Mouse (Mus musculus): ENCODE measurements around the gene Topbp1.

Gene Topbp1

DNA sequence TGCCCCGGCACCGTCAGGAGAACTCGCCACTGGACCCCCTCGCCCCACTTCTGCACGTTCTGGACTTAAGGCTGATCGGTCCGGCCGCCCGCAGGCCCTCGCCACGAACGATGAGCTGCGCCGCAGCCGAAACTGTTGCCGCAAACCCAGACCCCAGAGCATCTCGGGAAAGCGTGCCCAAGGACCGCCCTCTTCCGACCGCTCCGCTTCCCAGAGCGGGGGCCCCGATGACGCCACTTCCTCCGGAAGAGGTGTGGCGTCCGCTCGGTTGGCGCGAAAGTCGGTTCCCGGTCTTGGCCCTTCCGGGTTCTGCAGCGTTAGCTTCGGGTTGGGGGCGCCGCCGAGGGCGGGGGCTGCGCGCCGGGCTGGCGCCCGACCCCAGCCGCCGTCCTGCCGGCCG is at the start of gene Topbp1, which contains the start of gene 1300017J02Rik:
Topbp1 (plus strand) TSS at position 289 of the 400 bp plus-strand sequence.
1300017J02Rik (minus strand) TSS at position 156 of the 400 bp plus-strand sequence.
- DNase-seq (ENCODE audit: low spot score): peak; percentile 92

DNA sequence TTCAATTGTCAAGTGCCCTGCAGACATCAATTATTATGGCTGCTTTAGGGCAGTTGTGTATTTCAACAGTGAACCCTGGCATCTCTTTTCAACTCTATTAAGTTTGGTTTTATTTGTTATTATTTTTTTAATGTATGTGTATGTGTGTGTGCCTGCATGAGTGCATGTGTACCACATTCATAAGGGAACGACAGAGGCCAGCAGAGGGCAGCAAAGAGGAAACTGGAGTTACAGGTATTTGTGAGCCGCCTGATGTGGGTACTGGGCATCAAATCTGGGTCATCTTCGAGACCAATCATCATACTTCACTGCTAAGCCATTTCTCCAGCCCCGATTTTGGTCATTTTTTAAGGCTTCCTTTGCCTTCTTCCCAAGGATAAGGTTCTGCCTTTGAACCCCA is 39.2 kb upstream of the Topbp1 start:
- no peak for DNase-seq (ENCODE audit: low spot score)

DNA sequence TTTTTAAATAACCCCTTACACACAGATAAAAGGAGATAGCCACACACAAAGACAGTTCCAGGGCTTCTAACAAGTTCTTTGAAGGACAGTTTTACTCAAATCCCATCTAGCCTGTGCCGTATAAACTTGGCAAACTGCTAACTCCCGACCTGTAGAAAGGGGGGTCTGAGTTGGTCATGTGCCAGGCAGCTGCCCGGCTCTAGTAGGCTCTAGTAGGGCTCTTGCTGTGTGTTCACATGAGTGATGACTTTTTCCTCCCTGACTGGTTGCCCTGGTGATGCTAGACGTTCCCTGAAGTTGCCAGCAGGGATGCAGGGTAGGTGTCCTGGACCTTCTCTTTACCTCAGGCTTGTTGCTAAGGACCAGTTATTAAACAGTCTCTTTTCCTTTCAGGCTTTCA is 33.9 kb upstream of the Topbp1 start:
- DNase-seq (ENCODE audit: low spot score): no peak

DNA sequence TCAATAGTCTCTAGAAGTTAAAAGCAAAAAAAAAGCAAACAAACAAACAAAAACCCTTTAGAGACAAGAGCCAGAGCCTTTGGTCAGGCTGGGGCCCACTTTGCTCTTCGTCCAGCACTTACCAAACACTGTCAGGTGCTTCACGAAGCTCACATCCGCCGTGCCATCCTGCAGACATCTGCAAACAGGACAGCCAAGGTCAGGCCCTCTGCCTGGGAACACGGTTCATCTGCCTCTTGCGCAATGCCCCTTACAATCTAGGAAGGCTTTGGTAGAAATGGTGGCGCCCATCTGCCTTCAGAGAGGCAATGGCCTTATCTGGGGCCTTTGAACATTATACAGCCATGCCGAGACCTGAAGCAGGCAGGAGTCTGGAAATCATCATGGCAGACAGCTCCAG is 30.2 kb upstream of the Topbp1 start:
- no peak for DNase-seq (ENCODE audit: low spot score)

DNA sequence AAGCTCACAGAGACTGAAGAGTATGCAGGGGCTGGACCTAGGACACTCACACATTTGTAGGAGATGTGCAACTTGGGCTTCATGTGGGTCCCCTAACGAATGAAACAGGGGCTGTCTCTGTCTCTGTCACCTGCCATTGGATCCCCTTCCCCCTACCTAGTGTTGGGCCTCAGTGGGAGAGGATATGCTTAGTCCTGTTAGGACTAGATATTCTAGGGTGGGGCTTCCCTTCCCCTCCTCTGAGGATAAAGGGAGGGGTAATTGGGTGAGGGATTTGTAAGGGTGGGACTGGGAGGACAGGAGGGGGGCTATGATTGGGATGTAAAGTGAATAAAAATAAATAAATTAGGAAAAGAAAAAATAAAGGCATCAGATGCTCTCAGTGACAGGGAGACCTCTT is 29.3 kb upstream of the Topbp1 start:
- DNase-seq (ENCODE audit: low spot score): no peak

DNA sequence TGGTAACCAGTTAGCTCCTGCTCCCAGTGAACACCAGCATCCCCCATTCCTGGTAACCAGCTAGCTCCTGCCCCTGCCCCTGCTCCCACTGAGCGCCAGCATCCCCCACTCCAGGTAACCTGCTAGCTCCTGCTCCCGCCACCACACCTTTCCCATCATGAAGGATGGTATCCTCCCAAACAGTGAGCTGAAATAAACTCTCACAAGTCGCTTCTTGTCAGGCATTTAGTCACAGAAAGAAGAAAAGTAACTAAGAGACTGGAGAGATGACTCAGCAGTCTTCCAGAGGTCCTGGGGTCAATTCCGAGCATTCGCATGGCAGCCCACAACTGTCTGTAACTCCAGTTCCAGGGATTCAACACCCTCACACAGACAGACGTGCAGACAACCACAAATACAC is 28.1 kb upstream of the Topbp1 start:
- DNase-seq (ENCODE audit: low spot score): no peak

DNA sequence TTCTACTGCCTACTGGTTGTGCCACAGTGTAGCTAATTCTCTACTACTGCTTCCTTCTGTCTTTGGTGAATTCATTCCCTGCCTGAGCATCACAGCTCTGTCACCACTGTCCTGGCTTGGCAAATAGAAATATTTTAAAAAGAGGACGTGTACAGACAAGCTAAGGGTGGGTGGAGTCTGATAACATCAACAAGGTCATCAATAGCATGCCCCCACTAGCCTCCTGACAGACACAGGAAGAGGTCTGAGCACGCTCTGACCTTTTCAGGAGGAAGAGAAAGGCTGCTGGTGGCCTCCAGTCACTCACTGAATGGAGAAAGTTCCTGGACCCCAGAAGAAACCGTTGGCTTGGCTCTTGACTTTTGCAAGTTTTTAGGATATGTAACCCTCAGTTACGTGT is 18.6 kb upstream of the Topbp1 start:
- no peak for DNase-seq (ENCODE audit: low spot score)

DNA sequence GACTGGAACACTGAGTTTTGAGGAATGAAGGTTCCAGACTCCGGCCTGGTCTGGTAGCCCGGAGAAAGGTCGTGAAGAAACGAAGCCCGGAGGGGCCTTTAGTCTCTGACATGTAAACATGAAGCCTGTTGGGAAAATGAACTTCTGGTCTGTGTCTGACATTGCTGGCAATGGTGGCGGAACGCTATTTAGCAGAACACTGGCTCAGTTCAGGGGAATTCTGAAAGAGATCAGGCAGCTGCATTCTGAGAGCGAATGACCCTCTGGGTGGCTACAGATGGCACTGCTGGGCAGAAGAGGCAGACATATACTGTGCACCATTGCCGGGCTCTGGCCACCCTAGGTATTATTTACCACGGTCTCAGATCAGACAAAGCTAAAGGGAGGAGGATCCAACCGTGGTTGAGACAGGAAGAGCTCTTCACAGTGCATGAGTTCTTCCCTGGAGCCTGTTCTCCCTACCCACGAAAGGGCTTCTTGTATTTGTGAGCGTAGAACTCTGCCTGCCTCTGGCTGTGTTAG is 18.1 kb upstream of the Topbp1 start:
- DNase-seq (ENCODE audit: low spot score): no peak

DNA sequence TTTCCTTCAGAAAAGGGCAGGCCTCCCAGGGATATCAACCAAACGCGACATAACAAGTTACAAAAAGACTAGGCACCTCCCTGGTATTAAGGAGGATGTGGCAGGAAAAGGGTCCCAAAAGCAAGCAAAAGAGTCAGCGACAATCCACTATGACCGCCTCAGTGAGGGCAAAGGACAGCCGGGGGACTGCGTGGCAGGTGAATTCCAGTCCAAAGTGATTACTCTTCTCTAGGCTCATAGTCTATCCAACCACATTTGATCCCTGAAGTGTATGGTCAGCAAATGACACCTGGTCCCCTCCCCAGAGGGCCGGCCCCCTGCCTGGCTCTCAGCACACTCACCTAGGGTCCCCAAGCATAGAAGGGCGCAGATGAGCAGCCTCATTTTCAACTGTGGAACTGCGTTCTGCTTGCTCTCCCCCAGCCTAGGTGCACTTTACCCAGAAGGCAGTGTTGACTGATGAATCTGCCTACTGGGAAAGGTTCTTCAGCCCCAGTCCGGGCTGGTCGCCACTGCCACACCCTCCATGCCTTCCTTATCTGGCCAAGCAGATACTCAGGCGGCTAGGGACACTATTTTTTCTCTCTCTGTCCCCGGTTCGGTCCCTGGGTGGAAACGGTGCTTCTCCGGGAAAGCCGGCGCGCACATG is 17.1 kb upstream of the Topbp1 start:
- no peak for DNase-seq (ENCODE audit: low spot score)

DNA sequence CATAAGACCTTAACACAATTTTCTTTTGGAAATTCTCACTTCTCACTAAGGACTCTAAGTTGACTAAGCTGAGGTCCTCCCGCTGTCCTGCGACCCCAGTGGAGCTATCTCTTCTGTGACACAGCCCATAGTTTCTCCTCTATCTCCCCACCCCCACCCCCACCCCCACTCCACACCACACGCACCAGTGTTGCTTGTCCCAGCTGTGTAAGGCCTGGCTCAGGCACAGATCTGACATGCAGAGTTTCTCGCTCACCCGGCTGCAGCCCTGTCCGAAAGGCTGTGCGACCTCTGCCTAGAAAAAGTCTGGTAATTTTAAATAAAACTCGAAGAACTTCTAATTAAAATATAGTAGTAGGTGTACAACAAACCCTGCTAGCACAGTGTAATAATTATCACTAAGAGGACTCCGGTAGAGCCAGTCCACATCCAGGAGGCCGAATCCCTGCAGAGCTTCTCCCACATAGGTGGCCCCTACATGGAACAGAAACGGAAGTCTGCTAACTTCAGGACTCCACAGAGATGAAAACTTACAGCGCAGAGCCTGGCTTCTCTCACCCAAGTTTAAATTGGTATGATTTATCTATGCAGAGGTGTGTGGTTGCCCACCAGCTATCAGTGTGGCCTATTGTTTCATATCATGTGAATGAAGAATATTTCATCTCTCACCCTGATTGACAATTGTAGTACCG is 16.4 kb upstream of the Topbp1 start:
- DNase-seq (ENCODE audit: low spot score): no peak

DNA sequence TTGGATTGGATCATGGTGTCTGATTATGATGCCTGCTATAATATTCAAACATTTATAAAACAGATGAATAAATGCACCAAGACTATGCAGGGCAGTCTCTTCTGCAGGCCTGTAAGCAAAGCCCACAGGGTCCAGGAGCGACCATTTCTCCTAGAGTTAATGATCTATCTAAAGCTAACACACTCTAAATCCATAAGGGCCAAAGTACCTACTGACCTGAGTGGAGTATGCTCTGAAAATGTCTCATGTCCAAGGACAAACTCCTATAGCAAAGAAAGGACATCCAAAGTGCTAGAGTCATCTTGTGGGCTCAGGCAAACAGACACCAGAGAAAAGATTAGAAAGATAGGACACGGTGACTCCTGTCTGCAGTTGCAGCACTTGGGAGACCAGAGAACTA is 10.5 kb upstream of the Topbp1 start:
- DNase-seq (ENCODE audit: low spot score): no peak

DNA sequence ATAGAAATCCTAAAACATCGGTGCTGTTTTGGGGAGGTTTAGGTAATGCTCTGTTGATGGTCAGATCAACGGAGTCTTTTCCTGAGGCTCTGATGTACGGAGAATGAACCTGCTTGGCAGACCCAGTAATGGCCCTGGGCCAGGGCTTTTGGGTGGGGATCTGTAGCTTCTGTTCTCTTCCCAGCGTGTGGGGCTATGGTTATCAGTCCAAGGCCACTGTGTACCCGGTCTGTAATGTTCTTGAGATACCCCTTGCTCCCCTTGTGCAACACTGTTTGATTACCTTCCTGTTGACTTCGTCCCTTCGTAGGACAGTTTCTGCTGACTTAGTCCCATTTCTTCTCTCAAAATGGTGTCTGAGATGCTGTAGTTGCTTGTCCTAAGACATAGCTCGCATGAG is 3.9 kb upstream of the Topbp1 start:
- no peak for DNase-seq (ENCODE audit: low spot score)

DNA sequence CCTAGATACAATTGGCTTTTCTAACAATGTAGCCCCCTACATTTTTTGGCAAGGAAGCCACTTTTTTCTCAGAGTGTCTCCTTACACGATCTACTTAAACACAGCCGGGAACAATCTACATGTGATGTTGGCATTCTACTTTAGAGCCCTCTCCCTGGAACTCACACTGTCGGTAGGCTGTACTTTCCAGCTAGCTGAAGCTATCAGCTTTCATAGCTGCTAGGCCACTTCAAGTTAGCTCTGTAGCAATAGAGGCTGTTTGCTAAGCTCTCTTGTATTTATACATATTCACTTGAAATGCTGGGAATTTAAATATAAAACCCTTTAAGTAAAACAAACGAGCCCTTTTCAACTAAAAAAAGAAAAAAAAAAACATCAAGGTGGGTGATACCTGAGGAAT is 2.8 kb upstream of the Topbp1 start:
- DNase-seq (ENCODE audit: low spot score): no peak

DNA sequence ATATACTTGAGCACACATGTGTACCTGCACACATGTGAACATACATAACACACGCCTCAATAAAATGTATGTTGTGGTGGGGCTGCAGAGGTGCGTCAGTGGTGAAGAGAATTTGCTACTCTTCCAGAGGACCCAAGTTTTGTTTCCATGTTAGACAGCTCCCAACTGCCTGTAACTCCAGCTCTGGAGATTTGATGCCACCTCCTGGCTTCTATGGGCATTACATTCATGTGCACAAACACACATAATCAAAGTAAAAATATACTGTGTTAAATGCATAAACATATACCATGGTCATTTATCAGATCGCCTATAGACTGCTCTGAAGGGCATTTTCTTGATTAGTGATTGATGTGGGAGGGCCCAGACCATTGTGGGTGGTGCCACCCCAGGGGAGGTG is 2.3 kb upstream of the Topbp1 start:
- DNase-seq (ENCODE audit: low spot score): peak; percentile 47

DNA sequence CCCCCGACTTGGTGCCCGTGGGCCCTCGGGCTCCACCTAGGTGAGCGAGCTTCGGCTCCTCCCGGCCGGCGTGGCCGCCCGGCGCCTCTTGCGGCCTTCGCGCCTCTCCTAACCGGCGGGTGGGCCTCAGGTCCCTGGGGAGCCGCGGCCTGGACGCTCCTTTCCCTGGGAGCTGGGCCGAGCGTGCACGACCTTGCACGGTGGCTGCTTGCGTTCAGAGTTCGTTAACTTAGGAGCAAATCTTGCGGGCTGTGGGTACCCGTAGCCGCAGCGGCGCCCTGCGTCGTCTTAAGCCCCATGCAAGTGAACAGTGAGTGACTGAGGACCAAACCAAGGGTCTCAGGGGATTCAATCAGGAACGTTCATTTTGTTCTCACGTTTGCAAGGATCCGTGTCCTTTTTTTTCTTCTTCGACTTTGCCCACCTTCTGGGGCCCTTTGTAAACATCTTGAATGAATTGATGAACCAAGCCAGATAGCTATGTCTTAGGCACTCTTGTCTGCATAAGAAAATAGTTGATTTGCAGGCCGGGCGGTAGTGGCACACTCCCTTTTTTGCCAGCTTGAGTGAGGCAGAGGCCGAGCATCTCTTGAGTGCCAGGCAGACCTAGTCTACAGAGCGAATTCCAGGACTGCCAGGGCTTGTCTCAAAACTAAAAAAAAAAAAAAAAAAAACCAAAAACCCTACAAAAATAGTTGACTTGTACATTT is 472 bp downstream of the Topbp1 start:
- no peak for DNase-seq (ENCODE audit: low spot score)

DNA sequence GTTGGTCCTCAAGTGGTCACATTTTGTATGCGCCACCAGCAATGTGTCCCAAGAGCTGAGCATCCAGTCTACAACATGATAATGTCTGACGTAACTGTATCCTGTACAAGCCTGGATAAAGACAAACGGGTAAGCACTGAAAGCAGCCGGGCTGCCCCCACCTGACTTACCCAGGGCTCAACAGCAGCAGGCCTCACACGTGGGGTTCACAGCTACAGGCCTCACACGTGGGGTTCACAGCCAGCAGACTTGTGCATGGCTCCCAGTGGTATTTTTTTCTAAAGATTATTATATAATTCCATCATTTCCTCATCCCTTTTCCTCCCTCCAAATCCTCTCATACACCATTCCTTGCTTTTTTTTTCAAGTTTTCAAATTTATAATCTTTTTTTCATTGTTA is 4.8 kb downstream of the Topbp1 start:
- DNase-seq (ENCODE audit: low spot score): no peak

DNA sequence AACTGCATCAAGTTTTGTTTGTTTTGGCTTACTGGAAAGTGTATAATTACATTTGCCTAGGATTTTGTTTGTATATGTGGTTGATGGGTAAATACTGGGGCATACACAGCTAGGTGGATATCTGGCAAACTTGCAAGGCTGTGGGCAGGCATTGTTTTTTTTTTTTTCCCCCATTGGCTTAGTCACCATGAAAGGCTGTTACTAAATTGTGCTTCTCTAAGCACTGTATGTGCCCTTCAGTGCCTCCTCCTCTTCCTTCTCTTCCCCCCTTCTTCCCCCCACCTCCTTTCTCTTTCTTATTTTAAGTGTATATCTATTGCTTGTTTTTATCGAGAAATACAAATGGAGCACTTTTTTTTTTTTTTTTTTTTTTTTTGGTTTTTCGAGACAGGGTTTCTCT is 19.7 kb downstream of the Topbp1 start:
- no peak for DNase-seq (ENCODE audit: low spot score)

DNA sequence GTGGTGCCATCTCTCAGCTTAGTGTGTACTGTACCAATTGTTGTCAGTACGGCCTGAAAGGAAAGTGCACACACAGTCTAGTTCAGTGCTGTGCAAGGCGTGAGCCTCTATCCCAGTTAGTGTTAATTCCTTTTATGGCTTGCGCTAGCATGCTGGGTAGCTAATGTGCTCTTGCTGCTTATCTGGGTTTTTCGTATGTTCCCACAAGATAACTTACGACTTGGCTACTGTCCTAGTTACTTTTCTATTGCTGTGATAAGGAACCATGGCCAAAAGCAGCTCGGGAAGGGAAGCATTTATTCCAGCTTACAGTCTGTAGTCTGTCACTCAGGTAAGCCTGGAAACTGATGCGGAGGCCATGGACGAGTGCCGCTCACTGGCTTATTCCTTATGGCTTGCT is 21.4 kb downstream of the Topbp1 start:
- DNase-seq (ENCODE audit: low spot score): no peak

DNA sequence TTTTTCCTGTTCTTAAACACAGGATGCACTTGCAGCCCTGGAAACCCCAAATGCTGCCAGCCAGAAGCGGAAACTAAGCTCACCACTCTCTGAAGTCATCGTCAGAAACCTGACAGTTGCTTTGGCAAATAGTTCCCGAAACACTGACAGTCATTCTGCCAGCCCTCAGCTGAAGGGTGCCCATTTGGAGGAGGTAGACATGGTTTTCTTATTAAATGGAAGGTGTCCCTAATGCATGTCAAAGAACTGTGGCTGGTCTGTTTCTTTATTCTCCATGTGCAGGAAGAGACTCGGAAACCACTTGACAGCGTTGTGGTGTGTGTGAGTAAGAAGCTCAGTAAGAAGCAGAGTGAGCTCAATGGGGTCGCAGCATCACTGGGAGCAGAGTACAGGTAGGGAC is 27.6 kb downstream of the Topbp1 start:
- no peak for DNase-seq (ENCODE audit: low spot score)

DNA sequence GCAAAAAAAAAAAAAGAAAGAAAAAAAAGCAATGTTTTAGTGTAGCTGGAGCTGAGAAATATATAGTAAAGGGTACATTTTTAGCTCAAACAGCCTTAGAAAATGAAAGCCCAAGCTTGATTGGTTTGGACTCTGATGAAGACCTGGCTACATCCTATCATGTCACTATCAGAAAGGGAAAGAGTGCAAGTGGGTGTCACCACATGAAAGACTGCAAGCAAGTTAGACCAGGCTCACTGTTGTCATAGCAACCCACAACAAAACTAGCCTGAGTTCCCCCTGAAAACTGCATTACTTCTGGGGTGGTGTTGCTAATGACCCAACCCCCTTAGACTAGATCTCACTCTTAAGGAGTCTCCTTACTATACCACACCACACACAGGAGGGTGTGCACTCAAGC is 31.9 kb downstream of the Topbp1 start:
- DNase-seq (ENCODE audit: low spot score): peak; percentile 6

DNA sequence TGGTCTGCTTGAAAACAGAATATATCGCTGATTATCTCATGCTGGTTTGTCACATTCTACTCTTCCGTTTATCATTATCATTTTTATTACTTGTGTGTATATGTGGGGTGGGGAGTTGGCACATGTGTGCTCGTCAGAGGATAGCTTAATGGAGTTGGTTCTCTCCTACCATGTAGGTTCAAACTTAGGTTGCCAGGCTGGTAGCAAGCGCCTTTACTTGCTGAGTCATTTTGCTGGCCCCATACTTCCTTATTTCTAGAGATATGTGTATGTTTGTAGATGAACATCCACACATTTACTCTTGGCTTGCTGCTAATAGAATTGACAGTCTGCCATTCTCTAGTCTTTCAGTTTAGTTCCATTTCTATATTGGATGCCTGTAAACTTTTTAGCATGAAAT is 42.0 kb downstream of the Topbp1 start:
- no peak for DNase-seq (ENCODE audit: low spot score)

DNA sequence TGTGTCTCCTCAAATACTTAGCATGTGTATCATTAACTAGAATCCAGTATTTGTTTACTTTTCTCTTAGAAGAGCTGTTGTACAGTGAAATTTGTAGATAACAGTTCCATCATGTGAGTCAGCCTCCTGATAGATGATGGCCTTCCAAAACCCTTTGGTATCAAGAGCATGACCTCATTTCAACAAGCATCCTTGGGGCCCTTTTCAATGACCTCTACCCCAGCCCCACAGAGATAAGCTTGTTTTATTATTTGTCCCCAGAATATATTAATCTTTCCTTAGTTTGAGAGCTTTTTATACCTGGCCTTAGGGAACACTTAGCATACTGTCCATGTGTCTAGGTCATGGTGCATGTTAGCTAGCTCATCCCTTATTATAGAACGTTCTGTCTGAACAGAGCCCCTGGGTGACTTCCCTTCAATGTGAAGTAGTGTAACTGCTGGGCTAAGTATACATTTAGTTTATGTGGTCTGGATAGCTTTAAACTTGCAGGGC is 43.0 kb downstream of the Topbp1 start:
- DNase-seq (ENCODE audit: low spot score): no peak

DNA sequence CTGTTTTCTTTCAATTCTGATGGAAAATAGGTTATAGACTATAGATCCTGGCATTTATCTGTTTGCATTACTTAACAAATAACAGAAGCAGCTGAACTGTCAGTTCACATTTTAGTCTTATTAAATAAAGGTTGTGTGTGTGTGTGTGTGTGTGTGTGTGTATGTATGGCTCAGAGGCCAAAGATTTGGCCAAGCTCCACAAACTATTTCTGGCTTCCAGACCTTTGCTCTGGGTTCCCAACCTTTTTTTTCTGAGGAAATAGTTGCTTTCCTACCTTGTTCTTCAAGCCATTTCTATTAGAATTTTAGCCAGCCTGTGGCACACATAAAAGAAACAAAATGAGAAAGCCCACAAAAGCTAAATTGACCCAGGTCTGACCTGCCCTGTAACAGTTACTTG is 43.8 kb downstream of the Topbp1 start:
- DNase-seq (ENCODE audit: low spot score): no peak
